Mouse (Mus musculus): ENCODE data around the gene Foxred1. TPM values are rescaled to one million over a fixed set of nuclear protein-coding genes. Genes with fewer than 3 reads are reported as not detected.

Gene Foxred1
- total and polyA plus RNA-seq, 3 experiments: 11.4 to 31.1 (median 11.9) TPM

GRCm38 (mm10) chr9:35238915-35239571 lies 28.2 kb upstream of the Foxred1 start:
- Histone ChIP-seq H3K27me3 (ENCODE audit: insufficient read depth, low read length) (no peaks in the 10 kb centered on the region), H3K36me3 (replicated peaks) (peaks cover 55% of the 10 kb centered on the region), H3K4me3 (ENCODE audit: low read depth, low read length) (no peak overlapping the region), H3K4me1 (ENCODE audit: insufficient read depth, low read depth, low read length) (0 out of 2 replicates have a peak, but pooled peaks cover 2% of the 10 kb centered on the region), H3K9me3 (replicated peaks) (no peaks in the 10 kb centered on the region)
- TF ChIP-seq GATA2 (IDR thresholded peaks at IDR 0.05; ENCODE audit: borderline replicate concordance, low read depth, low read length): no peak
- no peak for TF ChIP-seq CTCF (IDR thresholded peaks at IDR 0.05; ENCODE audit: low read depth, low read length)
- no peak for TF ChIP-seq TAL1 (conservative IDR thresholded peaks at IDR 0.05; ENCODE audit: low read depth, low read length)
- TF ChIP-seq GATA1 (IDR thresholded peaks at IDR 0.05; ENCODE audit: borderline replicate concordance, low read length): no peak
- ATAC-seq (ENCODE audit: extremely low read depth, insufficient number of reproducible peaks, low FRiP score, poor library complexity, severe bottlenecking) (no peak), DNase-seq (ENCODE audit: low spot score) (no peak)

DNA sequence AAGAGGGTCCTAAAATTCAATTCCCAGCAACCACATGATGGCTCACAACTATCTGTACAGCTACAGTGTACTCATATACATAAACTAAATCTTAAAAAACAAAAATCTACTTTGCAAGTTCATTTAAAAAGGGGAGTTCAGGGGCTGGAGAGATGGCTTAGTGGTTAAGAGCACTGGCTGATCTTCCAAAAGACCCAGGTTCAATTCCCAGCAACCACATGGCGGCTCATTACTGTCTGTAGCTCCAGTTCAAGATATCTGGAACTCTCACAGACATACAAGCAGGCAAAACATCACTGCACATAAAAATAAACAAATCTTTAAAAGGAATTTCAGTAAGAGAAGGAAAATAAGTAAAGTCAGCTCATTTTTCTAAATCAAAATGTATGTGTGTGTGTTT lies 27.5 kb upstream of the Foxred1 start:
- 0 out of 2 replicates have a peak, but pooled peaks cover 2% of the 10 kb centered on the region for H3K4me1 ChIP-seq (ENCODE audit: insufficient read depth, low read depth, low read length)
- no peak for ATAC-seq (ENCODE audit: extremely low read depth, insufficient number of reproducible peaks, low FRiP score, poor library complexity, severe bottlenecking)
- TF ChIP-seq GATA1 (IDR thresholded peaks at IDR 0.05; ENCODE audit: borderline replicate concordance, low read length) (no peak), TAL1 (conservative IDR thresholded peaks at IDR 0.05; ENCODE audit: low read depth, low read length) (no peak)
- no peak overlapping the region for H3K4me3 ChIP-seq (ENCODE audit: low read depth, low read length)
- DNase-seq (ENCODE audit: low spot score): no peak
- H3K9me3 ChIP-seq (replicated peaks): no peaks in the 10 kb centered on the region
- peaks cover 59% of the 10 kb centered on the region for H3K36me3 ChIP-seq (replicated peaks)
- no peaks in the 10 kb centered on the region for H3K27me3 ChIP-seq (ENCODE audit: insufficient read depth, low read length)

GRCm38 (mm10) chr9:35235996-35236395 lies 25.1 kb upstream of the Foxred1 start:
- peaks cover 81% of the 10 kb centered on the region for H3K36me3 ChIP-seq (replicated peaks)
- H3K9me3 ChIP-seq (replicated peaks): no peaks in the 10 kb centered on the region

GRCm38 (mm10) chr9:35228671-35229070 lies 17.8 kb upstream of the Foxred1 start:
- Histone ChIP-seq H3K4me3 (ENCODE audit: low read depth, low read length) (no peak overlapping the region), H3K36me3 (replicated peaks) (peaks cover 78% of the 10 kb centered on the region), H3K4me1 (ENCODE audit: insufficient read depth, low read depth, low read length) (peaks cover 12% of the 10 kb centered on the region), H3K27me3 (ENCODE audit: insufficient read depth, low read length) (no peaks in the 10 kb centered on the region), H3K9me3 (replicated peaks) (no peaks in the 10 kb centered on the region)
- ATAC-seq (ENCODE audit: extremely low read depth, insufficient number of reproducible peaks, low FRiP score, poor library complexity, severe bottlenecking): no peak
- TF ChIP-seq GATA1 (IDR thresholded peaks at IDR 0.05; ENCODE audit: borderline replicate concordance, low read length) (no peak), TAL1 (conservative IDR thresholded peaks at IDR 0.05; ENCODE audit: low read depth, low read length) (no peak), GATA2 (IDR thresholded peaks at IDR 0.05; ENCODE audit: borderline replicate concordance, low read depth, low read length) (no peak), CTCF (IDR thresholded peaks at IDR 0.05; ENCODE audit: low read depth, low read length) (no peak), POLR2AphosphoS5 (IDR thresholded peaks at IDR 0.05; ENCODE audit: insufficient replicate concordance, low read depth, low read length) (no peak)
- no peak for DNase-seq (ENCODE audit: low spot score)

More at GRCm38 (mm10) chr9:35235996-35236395, 25.1 kb upstream of the Foxred1 start:
- TF ChIP-seq POLR2AphosphoS5 (IDR thresholded peaks at IDR 0.05; ENCODE audit: insufficient replicate concordance, low read depth, low read length) (no peak), GATA1 (IDR thresholded peaks at IDR 0.05; ENCODE audit: borderline replicate concordance, low read length) (no peak), TAL1 (conservative IDR thresholded peaks at IDR 0.05; ENCODE audit: low read depth, low read length) (no peak), CTCF (IDR thresholded peaks at IDR 0.05; ENCODE audit: low read depth, low read length) (no peak), GATA2 (IDR thresholded peaks at IDR 0.05; ENCODE audit: borderline replicate concordance, low read depth, low read length) (no peak)
- Histone ChIP-seq H3K4me1 (ENCODE audit: insufficient read depth, low read depth, low read length) (peaks cover 10% of the 10 kb centered on the region), H3K4me3 (ENCODE audit: low read depth, low read length) (no peak overlapping the region), H3K27me3 (ENCODE audit: insufficient read depth, low read length) (no peaks in the 10 kb centered on the region)
- ATAC-seq (ENCODE audit: extremely low read depth, insufficient number of reproducible peaks, low FRiP score, poor library complexity, severe bottlenecking) (no peak), DNase-seq (ENCODE audit: low spot score) (no peak)

- Histone ChIP-seq H3K4me3 (ENCODE audit: low read depth, low read length) (no peak overlapping the region), H3K9me3 (replicated peaks) (no peaks in the 10 kb centered on the region), H3K4me1 (ENCODE audit: insufficient read depth, low read depth, low read length) (peaks cover 2% of the 10 kb centered on the region; the same call in 1 of the 2 replicates), H3K27me3 (ENCODE audit: insufficient read depth, low read length) (no peaks in the 10 kb centered on the region), H3K36me3 (replicated peaks) (peaks cover 77% of the 10 kb centered on the region)
- DNase-seq (ENCODE audit: low spot score): no peak
- no peak for TF ChIP-seq POLR2AphosphoS5 (IDR thresholded peaks at IDR 0.05; ENCODE audit: insufficient replicate concordance, low read depth, low read length)
- no peak for ATAC-seq (ENCODE audit: extremely low read depth, insufficient number of reproducible peaks, low FRiP score, poor library complexity, severe bottlenecking)
These were observed 12.6 kb upstream of the Foxred1 start for GRCm38 (mm10) chr9:35223466-35223865.

DNA sequence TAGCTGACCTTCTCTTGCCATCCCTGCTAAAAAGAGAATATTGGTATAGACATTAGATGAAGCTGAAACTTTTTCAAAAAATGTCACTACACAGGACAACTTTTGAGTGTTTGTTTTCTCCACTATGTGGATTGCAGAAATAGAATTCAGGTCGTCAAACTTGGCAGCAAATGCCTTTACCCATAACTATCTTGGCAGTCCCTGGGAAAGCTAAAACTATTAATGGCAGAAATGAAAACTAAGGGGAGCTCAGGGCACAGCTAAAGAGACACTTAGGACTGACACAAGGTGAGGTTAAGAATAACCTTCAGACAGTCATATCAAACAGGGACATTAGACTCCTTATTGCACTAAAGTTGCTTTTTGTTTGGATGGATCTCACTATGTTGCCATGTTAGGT lies 7.1 kb upstream of the Foxred1 start:
- Histone ChIP-seq H3K9me3 (replicated peaks) (no peaks in the 10 kb centered on the region), H3K36me3 (replicated peaks) (peaks cover 87% of the 10 kb centered on the region), H3K27me3 (ENCODE audit: insufficient read depth, low read length) (no peaks in the 10 kb centered on the region), H3K4me3 (ENCODE audit: low read depth, low read length) (no peak overlapping the region), H3K4me1 (ENCODE audit: insufficient read depth, low read depth, low read length) (peaks cover 14% of the 10 kb centered on the region; the same call in 1 of the 2 replicates)
- no peak for ATAC-seq (ENCODE audit: extremely low read depth, insufficient number of reproducible peaks, low FRiP score, poor library complexity, severe bottlenecking)
- no peak for DNase-seq (ENCODE audit: low spot score)
- TF ChIP-seq GATA1 (IDR thresholded peaks at IDR 0.05; ENCODE audit: borderline replicate concordance, low read length) (no peak), TAL1 (conservative IDR thresholded peaks at IDR 0.05; ENCODE audit: low read depth, low read length) (no peak), GATA2 (IDR thresholded peaks at IDR 0.05; ENCODE audit: borderline replicate concordance, low read depth, low read length) (no peak), CTCF (IDR thresholded peaks at IDR 0.05; ENCODE audit: low read depth, low read length) (no peak), POLR2AphosphoS5 (IDR thresholded peaks at IDR 0.05; ENCODE audit: insufficient replicate concordance, low read depth, low read length) (no peak)
